Mouse (Mus musculus) testis, adult 2 months (tissue): Measurements from ENCODE around the gene Ptpra.

ENCODE experiments used
- CTCF ChIP-seq: fragments of 200-500 bp; IDR thresholded peaks from 2 replicates; pipeline ENCODE4 v1.5.1; 2012; ENCODE audit warnings: low read depth, mild to moderate bottlenecking, inconsistent platforms, low read length, moderate library complexity; ENCODE audit not compliant: control insufficient read depth, insufficient read depth, insufficient replicate concordance
- POLR2A ChIP-seq: fragments of 200-500 bp; IDR thresholded peaks from 2 replicates; pipeline ENCODE4 v1.6.1; 2012; ENCODE audit warnings: low read depth, mild to moderate bottlenecking, inconsistent platforms, low read length, moderate library complexity; ENCODE audit not compliant: control insufficient read depth

- TF ChIP-seq CTCF (no peak), POLR2A (no peak)
Observed at GRCm38 (mm10) chr2:130513907-130514306, 63.8 kb downstream of the Ptpra start.
